Mouse (Mus musculus) brain, embryonic 18.5 days (tissue): ENCODE measurements at regions not wholly inside any gene's neighbourhood (a gene's known extent, or its start where the extent isn't known, plus 50 kb on each side); places are given as distances from the start of the nearest gene placed in this dataset.

Experiments
- DNase-seq: peaks from one replicate; pipeline ENCODE4 v3.0.0-alpha.2; 2012; ENCODE audit warnings: low read depth, low spot score

DNA sequence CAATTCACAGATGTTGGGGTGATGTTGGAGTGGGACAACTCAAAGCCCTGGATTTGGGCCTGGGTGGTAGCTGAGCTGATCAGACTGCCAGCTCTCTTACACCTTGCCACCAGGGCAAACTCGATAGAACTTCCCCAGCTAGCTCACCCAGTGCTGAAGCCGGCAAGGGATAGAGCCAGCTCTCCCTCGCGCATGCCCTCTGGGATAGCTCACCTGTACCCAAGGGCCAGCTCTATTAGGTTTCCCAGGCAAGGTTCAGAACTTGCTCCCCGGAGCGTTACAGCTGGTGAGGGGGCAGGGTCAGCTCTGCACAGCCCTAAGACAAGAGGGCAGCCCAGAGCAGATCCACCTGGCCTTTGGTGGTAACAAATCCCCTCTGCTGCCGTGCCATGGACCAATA lies 54.1 kb upstream of the 1700012A03Rik start:
- DNase-seq = no peak

DNA sequence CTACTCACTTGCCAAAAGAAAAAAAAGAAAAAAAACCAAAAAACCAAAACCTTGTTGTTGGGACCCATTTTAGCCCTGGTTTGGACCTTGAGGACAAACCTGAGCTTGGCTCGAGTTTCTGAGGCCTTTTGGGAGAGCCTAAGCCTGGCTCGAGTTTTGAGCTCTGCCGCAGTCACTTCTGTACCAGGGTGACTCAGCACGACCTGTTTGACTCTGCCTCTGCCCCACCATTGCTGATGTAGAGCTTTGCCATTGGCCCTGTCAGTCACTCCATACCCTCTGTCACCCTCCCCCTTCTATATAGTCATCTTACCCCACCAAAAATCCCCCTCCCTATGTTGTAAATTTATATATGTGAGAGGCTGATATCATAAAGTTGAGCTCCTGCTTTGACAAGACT lies 54.8 kb upstream of the 1700012A03Rik start:
- DNase-seq = no peak

- no peak for DNase-seq
Observed at GRCm38 (mm10) chr6:31985698-31986097, 64.3 kb upstream of the 1700012A03Rik start.

DNA sequence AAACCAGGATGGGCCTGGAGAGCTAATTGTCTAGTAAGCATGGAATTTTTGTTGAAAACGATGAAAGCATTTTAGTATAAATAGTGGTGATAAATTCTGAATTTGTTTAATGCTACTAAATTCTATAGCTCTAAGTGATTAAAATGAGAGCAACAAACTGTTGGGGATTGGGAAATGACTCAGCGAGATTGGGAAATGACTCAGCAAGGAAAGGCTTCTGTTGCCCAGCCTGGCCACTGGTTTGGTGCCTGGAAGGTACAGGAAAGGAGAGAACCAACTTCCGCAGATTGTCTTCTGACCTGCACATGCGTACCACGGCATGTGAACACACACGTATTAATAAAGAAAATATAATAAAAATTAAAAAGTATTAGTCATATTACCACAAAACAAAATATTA lies 73.3 kb upstream of the 1700012A03Rik start:
- no peak for DNase-seq

- DNase-seq = no peak
Observed at GRCm38 (mm10) chr6:31948063-31948481, 102.0 kb upstream of the 1700012A03Rik start.

DNA sequence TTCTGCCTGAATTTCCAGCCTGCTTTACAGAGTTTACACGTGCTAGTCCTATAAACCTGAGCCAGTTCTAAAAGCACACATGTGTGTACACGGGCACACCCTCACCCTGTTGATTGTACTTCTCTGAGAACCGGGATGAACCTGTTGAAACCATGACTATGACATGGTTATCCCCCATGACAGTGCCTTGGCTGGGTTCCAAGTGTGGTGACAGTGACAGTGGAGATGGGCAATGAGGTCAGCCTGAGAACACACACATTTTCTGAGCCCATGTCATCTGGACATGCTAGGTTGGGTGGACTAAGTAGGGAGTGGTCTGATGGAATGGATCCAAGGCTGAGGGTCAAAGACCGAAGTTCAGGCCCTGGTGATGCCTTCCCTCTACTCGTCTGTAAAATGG lies 103.5 kb upstream of the 1700012A03Rik start:
- DNase-seq = no peak

DNA sequence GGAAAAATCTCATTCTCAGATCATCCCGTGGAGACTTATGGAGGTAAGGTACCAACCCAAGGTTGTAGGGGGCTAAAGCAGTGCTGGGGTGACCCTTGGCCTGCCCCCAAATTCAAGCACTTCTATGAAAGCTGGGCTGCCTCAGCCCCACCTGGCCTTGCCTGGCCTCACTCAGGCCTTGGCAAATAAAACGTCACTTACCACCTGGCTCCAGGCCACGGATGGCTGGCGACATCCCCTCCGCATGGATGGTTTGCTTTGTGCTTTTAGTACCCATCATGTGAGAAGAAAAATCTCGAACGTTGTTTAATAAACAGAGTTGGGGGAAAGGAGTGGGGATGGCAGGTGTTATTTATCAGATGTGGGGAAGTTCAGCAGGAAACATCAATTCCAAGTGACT lies 104.7 kb upstream of the 1700012A03Rik start:
- no peak for DNase-seq

DNA sequence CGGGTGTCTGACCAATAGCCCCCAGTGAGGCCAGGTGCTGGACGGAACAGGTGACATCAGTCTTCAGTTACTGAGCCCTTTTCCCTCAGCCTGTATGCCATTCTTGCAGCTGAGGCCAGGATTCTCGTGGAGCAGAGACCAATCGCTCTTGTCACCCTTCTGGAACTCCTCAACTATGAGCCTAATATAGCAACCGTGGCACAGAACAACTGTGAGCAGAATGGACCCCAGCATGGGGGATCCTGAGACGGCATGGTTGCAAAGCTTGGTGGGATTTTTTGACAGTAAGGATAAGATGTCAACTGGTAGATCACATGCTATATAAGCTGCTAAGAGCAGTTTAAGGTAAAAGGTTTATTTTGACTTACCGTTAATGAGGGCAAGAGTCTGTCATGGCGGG lies 105.5 kb upstream of the 1700012A03Rik start:
- no peak for DNase-seq

DNA sequence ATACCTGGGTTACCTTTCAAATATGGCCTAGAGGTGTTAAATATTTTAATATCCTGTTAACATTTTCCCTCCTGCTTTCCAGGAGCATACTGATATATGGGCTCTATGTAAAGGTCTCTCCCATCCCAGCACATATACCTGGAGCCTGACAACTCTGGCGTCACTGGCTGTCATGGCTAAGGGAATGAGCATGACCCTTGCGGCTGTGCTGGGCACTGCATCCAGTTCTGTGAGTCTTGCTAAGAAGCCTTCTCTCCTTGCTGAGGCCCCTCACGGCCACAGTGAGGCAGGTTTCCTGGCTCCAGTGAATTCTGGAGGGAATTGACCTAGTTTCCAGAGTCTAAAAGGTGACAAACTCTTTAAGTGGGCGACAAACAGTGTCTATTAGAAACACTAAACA lies 107.3 kb upstream of the 1700012A03Rik start:
- no peak for DNase-seq

- DNase-seq = peak; percentile 75
Observed at GRCm38 (mm10) chr6:31938216-31938814, 111.7 kb upstream of the 1700012A03Rik start.

- no peak for DNase-seq
Observed at GRCm38 (mm10) chr6:31937146-31937545, 112.9 kb upstream of the 1700012A03Rik start.

GRCm38 (mm10) chr6:31934826-31935225 lies 115.2 kb upstream of the 1700012A03Rik start:
- DNase-seq = no peak

DNA sequence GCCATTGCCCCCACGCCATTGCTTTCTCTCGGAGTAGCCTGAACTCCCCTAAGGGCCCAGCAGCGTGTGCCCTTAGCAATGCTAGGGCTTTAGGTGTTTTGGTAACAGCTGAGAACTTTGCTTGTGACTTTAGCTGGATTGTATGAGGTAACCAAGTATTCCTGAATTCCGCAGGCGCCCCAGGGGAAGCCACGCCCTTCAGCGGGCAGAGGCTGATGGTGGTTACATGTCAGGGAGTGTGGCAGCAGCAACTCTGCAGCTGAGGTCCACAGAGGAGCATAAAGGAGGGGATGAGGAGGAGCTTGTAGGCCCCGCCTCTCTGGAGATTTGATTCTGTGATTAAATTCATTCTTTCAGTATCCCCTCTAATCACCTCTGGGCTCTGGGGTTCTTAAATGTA lies 116.1 kb upstream of the 1700012A03Rik start:
- DNase-seq = no peak

DNA sequence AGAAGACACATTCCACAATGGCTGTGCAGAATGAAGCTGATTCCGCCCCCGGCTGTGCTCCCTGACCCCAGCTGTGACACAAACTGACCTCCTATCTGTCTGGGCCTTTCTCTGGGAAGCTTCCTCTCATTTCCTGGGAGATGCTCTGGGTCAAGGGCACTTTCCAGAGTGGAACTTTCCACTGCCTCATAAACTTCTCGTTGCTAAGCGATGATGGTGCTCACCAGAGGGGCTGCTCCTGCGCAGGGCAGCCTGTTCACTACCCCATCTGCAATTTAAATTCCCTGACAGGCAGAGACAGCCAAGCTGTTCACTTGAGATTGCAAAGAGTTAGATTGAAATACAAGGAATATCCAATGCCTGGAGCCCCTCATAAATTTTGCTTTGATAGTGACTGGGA lies 116.7 kb upstream of the 1700012A03Rik start:
- DNase-seq = no peak

- no peak for DNase-seq
Observed at GRCm38 (mm10) chr6:31931116-31931515, 118.9 kb upstream of the 1700012A03Rik start.

DNA sequence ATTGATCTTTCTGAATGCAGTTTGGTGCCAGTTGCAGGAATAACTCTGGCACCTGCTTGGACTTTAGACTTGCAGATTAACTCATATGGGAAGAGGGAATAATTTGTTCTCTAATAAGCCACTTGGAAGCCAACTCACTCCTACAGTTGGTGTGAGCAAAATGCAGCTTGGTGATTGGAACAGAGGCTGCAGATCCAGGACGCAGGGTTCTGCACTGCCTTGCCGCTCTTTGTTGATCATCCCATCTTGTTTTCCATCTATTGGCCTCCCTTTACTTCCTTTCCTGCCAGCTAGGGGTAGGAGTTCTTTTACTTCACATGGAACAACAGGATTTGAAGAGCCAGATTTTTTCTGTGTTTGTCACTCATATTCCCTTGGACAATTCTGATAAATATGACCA lies 120.9 kb upstream of the 1700012A03Rik start:
- no peak for DNase-seq

GRCm38 (mm10) chr6:31927181-31927580 lies 122.9 kb upstream of the 1700012A03Rik start:
- DNase-seq = no peak

DNA sequence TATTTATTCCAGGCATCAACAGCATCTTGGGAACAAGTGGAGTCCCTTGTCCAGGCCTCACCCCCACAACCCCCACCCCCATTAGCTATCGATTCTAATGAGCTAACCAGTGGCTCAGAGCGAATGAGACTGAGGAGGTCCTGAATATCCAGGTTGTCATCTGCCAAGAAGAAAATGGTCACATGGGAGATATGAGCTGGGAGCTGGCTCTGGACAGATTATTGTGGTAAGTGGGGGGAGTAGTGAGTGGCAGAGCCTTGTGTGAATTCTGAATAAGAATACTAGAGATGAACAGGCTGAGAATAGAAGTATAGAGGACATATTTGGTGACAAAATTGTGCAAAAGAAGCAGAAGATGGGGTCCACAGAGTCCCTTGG lies 125.4 kb upstream of the 1700012A03Rik start:
- DNase-seq = no peak

- DNase-seq = no peak
Observed at GRCm38 (mm10) chr6:31923951-31924668, 125.9 kb upstream of the 1700012A03Rik start.

DNA sequence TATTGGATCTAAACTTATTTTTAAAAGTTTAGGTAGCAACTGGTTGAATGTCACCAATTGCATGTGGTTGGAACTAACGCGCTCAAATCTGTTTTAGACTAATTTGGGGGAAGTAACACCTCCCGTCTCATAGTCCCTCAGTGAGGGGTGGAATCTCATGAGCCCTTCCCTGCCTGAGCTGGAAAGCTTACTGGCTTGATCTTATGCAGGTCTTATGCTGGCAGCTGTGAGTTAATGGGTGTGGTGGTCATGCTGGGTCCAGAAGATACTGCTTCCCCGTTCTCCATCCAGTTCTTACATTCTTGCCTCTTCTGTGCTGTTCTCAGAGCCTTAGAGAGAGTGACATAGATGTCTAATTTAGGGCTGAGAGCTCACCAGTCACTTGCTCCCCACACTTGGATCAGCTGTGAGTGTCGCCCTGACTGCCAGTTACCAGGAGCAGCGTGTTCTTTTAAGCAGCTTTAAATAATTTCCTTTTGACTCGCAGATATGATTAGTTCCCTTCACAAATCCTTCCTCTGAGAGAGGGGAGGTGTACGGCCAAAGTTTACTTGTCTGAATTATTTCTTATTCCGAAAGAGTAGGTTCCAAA lies 128.4 kb upstream of the 1700012A03Rik start:
- DNase-seq = no peak

- no peak for DNase-seq
Observed at GRCm38 (mm10) chr6:31917411-31918131, 132.5 kb upstream of the 1700012A03Rik start.

DNA sequence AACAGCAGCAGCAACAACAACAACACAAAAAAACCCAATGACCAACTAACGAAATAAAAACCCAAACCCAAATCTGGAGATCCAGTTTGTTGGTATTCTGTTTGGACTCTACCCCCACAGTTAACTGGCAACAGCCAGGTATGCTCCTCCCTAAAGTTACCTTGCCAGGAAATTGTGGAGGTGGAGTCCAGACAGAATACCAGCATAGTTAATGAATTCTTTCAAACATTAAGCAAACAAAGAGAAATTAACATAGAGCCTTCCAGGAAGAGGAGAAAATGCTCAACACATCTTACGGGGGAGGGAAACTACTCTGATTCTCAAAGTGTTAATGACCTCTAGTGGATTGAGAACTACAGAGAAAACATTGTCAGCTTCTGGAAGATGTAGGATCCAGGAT lies 148.3 kb upstream of the 1700012A03Rik start:
- no peak for DNase-seq

DNA sequence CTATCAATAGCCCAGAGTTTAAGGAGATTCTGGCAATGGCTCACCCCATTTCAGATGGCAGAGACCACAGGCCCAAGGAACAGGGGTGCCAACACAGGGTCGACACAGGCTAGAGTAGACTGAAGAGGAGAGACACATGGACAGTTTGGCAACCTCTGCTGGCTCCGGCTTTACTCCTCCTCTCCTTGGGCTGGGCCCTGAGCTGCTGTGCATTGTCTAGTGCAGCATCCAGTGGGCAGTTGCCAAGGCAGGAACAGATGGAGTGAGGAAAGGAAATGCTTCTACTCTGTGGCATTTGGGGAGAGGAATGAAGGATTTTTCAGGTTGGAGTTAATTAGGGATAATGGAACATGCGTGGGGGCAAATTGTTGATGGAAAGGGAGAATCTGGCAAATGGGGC lies 151.0 kb upstream of the 1700012A03Rik start:
- DNase-seq = no peak
